Mouse (Mus musculus) kidney, embryonic 14.5 days (tissue): ENCODE measurements around the gene Mcee. TPM values are rescaled to one million over a fixed set of nuclear protein-coding genes. Genes with fewer than 3 reads are reported as not detected.

ENCODE experiments used
- ATAC-seq: fragments of 200-750 bp; cut with Nextera tagmentation; 2 replicates; pipeline ENCODE4 v1.8.0; 2017; ENCODE audit warnings: moderate number of reproducible peaks, mild to moderate bottlenecking, moderate TSS enrichment, moderate library complexity; ENCODE audit not compliant: low FRiP score, low TSS enrichment
- H3K27ac ChIP-seq: fragments of 300-500 bp; sonication (generic); 2 replicates; pipeline ENCODE4 v1.5.1; 2014; ENCODE audit warnings: low read depth, mild to moderate bottlenecking, low read length, moderate library complexity, mixed read lengths
- H3K27me3 ChIP-seq: fragments of 300-500 bp; sonication (generic); 2 replicates; pipeline ENCODE4 v1.6.1; 2014; ENCODE audit warnings: mild to moderate bottlenecking, low read length; ENCODE audit not compliant: control insufficient read depth, insufficient read depth
- H3K36me3 ChIP-seq: fragments of 300-500 bp; sonication (generic); 2 replicates; pipeline ENCODE4 v1.6.1; 2014; ENCODE audit warnings: low read length, mixed read lengths; ENCODE audit not compliant: control insufficient read depth, insufficient read depth
- H3K4me1 ChIP-seq: fragments of 300-500 bp; sonication (generic); 2 replicates; pipeline ENCODE4 v1.6.1; 2014; ENCODE audit warnings: low read length, mixed read lengths; ENCODE audit not compliant: control insufficient read depth, insufficient read depth
- H3K4me2 ChIP-seq: fragments of 300-500 bp; sonication (generic); replicated peaks from 2 replicates; pipeline ENCODE4 v1.6.1; 2014; ENCODE audit warnings: low read depth, mild to moderate bottlenecking, low read length
- H3K4me3 ChIP-seq: fragments of 300-500 bp; sonication (generic); 2 replicates; pipeline ENCODE4 v1.5.1; 2014; ENCODE audit warnings: mild to moderate bottlenecking, low read length
- H3K9ac ChIP-seq: fragments of 300-500 bp; sonication (generic); 2 replicates; pipeline ENCODE4 v1.6.1; 2014; ENCODE audit warnings: low read depth, mild to moderate bottlenecking, low read length, moderate library complexity
- H3K9me3 ChIP-seq: fragments of 300-500 bp; sonication (generic); 2 replicates; pipeline ENCODE4 v1.6.1; 2016; ENCODE audit warnings: low read length; ENCODE audit not compliant: control insufficient read depth
- WGBS: fragments of 180-500 bp; shearing (Covaris S2); extraction: QIAGEN DNeasy Blood & Tissue Kit; methylation state at CpG from one replicate; pipeline ENCODE4 v1.1.7; 2014; 5-methylcytosine and 5-hydroxymethylcytosine counted together
- polyA plus RNA-seq: library from polyadenylated mRNA; unstranded; fragments of >200 nt; fragmentation: Nextera tagmentation; extraction: Ambion mirVana; gene quantifications from 2 replicates; pipeline ENCODE4 v1.2.1, GENCODE M21; 2014

Gene Mcee
- 74.4 and 88.9 TPM in 2 replicates for polyA plus RNA-seq

DNA sequence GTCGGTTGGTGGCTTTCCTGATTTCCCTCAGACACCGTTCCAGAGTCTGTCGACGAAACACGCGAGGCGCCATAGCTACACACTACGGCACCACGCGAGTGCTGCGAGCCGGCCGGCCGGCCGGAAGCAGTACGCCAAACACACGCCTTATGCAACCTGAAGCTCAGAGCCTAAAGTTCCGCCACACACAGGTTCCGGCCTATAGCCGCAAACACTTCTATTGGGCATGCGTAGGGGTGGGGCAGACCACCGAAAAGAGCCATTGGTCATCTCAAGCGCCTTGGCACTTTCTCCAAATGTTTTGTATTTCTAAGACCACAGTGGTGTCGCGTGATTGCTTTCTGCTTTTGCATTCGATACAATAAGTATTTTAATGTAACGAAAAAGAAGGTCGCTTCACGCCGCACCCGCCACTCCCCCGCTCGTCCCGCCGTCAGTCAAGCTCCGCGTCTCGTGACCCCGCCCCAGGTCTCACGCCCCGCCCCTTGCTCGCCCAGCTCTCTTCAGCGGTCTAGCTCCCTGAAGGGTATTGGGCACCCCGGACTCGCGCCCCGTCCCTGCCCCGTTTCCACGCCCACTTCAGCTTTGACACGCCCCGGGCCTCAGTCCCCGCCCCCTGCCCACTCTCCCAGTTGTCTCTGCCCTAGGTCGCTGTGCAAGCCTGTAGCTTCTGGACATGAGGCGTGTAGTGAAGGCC, at the start of gene Mcee, which contains the start of gene Mphosph10:
Gene Mcee (plus strand): TSS at position 486 of the 697 bp plus-strand sequence.
Gene Mphosph10 (minus strand): TSS at position 147 of the 697 bp plus-strand sequence.
- Histone ChIP-seq H3K4me2 (peak within 1 kb of the TSS; percentile 77), H3K9me3 (no peaks in the 10 kb centered on the region), H3K4me1 (no peaks in the 10 kb centered on the region), H3K27ac (peak within 1 kb of the TSS; percentile 71; the same call in 1 of the 2 replicates), H3K27me3 (no peaks in the 10 kb centered on the region), H3K4me3 (peak within 1 kb of the TSS; percentile 59), H3K36me3 (peaks cover 24% of the 10 kb centered on the region), H3K9ac (peak within 1 kb of the TSS; percentile 81)
- WGBS, result under 1% methylated on average over 52 of the region's 54 CpGs
- peak; percentile 99 for ATAC-seq

DNA sequence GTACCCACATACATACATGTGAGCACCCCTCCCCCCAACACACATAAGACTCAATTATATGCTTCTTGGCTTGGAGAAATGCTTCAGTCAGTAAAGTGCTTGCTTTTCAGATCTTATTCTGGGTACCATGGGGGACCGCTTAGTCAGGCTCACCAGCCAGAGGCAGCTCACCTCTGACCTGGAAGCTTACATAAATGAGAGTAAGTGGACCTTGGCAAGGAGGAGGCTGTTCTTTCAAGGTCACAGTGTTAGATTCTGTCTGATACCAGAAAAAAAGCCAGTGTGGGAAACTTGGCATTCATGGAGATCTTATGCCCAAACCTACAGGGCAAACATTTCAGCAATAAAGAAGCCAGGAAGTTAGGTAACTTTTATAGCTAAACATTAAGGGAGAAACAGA, 44.6 kb upstream of the Mcee start:
- no peak for ATAC-seq
- H3K27me3 ChIP-seq, result no peaks in the 10 kb centered on the region
- 88% methylated on average over 1 of the region's 1 CpGs for WGBS
- H3K9ac ChIP-seq, result no peak overlapping the region
- no peak overlapping the region for H3K4me3 ChIP-seq
- H3K36me3 ChIP-seq, result peaks cover 34% of the 10 kb centered on the region; the same call in 1 of the 2 replicates
- no peaks in the 10 kb centered on the region for H3K4me1 ChIP-seq
- no peak overlapping the region for H3K4me2 ChIP-seq
- no peaks in the 10 kb centered on the region for H3K9me3 ChIP-seq
- no peak overlapping the region for H3K27ac ChIP-seq

DNA sequence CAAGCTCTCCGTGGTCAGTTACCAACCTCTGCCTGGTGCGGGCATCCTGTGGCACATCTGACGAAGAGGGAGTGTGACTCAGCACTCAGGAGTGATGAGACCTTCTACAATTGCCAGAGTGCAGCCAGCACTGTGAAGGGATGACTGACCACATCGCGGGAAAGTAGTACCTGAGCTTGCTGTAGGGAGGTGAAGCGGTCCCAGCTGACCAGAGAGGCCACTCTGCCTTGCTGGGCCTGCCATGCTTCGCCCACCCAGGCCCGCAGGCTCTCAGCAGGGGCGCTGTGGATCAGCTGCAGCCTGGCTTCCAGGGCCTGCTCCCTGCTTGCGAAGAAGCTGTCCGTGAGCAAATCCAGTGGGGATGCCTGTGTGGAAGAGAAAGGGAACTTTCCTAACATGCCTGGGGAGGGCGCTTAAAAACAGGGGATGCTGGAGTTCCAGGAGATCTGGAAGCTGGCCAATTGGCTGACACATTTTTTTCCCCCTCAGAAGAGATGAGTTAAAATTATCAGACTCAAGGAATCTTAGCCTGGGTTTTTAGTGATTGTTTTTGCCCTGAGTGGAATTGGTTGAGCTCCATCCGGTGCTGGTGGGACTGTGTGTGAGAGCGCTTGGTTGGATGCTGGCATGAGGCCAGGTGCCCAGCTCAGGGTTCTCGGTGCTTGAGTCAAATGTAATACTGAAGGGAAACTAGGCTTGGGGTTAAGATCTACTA, 43.1 kb upstream of the Mcee start:
- Histone ChIP-seq H3K27me3 (no peaks in the 10 kb centered on the region), H3K9ac (no peak overlapping the region), H3K4me3 (no peak overlapping the region), H3K4me1 (no peaks in the 10 kb centered on the region), H3K27ac (no peak overlapping the region), H3K4me2 (no peak overlapping the region), H3K36me3 (peaks cover 39% of the 10 kb centered on the region; the same call in 1 of the 2 replicates), H3K9me3 (no peaks in the 10 kb centered on the region)
- 89% methylated on average over 15 of the region's 15 CpGs for WGBS
- ATAC-seq, result no peak

DNA sequence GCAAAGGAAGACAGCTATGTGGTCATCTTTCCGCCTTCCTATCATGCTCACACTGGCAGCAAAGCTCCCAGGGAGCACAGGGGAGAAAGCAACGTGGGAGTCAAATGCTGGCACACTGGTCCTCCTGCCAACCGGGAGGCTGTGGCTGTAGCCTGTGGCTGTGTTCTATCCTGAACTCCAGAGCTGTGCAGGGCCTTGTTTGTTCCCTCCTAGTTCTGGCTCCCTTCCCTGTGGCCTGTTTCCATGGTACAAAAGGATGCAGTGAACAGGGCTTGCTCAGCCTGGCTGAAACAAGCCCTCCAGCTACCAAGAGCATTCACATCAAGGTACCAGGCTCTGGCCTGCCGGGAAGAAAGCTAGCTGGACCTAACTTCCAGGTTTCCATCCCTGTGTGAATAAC, 41.3 kb upstream of the Mcee start:
- no peak overlapping the region for H3K9ac ChIP-seq
- H3K27ac ChIP-seq, result no peak overlapping the region
- no peaks in the 10 kb centered on the region for H3K4me1 ChIP-seq
- H3K4me3 ChIP-seq, result no peak overlapping the region
- no peaks in the 10 kb centered on the region for H3K27me3 ChIP-seq
- H3K9me3 ChIP-seq, result no peaks in the 10 kb centered on the region
- WGBS, result 90% methylated on average over 4 of the region's 4 CpGs
- ATAC-seq, result no peak
- H3K36me3 ChIP-seq, result peaks cover 36% of the 10 kb centered on the region; the same call in 1 of the 2 replicates
- no peak overlapping the region for H3K4me2 ChIP-seq

DNA sequence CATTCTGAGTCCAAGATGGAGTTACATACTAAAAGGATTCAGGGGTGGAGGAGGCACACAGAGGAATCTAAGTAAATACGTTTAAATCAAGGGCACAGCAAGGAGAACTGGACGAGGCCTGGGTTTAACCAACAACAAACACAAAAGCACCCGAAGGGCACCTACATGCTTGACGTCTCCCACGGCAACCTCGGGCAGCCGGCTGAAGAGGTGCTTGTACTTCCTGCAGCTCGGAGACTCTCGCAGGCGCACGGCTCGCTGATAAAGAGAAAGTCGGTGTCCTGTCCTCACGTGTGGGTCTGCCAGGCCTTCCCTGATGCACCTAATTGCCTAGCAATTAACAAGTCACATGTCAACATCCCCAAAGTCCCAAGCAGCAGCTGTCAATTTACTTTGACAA, 38.2 kb upstream of the Mcee start:
- Histone ChIP-seq H3K4me3 (no peak overlapping the region), H3K36me3 (peaks cover 42% of the 10 kb centered on the region; the same call in 1 of the 2 replicates), H3K9ac (no peak overlapping the region), H3K4me1 (no peaks in the 10 kb centered on the region), H3K9me3 (no peaks in the 10 kb centered on the region), H3K4me2 (no peak overlapping the region), H3K27ac (no peak overlapping the region), H3K27me3 (no peaks in the 10 kb centered on the region)
- 82% methylated on average over 14 of the region's 14 CpGs for WGBS
- ATAC-seq, result no peak

DNA sequence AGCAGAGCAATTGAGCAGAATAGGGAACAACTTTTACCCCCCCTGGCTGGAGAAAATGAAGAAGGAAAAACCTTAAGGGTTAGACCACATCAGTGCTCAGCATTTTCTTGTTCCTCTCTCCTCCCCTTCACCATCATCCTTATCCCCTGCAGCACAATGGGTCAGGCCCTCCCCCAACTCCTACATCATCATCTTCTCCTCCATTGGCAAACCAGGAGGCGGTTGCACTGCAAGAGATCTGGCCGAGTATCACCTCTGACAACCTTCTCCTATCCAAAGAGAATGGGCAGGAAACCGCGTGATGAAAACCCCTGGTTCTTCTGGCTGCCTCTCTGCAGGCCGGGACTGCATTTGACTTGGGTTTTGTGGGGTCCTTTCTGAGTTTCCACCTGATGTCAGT, 35.7 kb upstream of the Mcee start:
- 93% methylated on average over 5 of the region's 5 CpGs for WGBS
- H3K9me3 ChIP-seq, result no peaks in the 10 kb centered on the region
- no peak for ATAC-seq
- H3K36me3 ChIP-seq, result peaks cover 47% of the 10 kb centered on the region
- no peak overlapping the region for H3K4me2 ChIP-seq
- no peaks in the 10 kb centered on the region for H3K27me3 ChIP-seq
- H3K9ac ChIP-seq, result no peak overlapping the region
- H3K27ac ChIP-seq, result no peak overlapping the region
- no peaks in the 10 kb centered on the region for H3K4me1 ChIP-seq
- H3K4me3 ChIP-seq, result no peak overlapping the region

DNA sequence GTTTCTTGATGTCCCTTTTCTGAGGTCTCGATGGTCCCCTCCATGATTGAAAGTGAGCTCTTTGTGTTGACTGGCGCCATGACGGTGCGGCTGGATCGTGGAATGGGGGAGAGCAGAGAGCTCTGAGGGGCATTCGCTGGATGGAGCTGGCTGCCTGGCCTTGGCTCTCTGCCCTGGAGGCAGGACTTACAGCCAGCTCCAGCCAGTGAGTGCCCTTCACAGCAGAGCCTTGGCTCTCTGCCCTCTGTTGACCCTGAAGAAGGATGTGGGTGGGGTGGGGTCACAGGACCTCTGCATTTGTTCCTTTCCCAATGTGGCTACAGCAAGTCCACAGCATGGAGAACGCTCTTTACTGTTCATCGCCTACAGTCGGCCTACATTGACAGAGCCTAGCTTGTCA, 35.0 kb upstream of the Mcee start:
- 96% methylated on average over 9 of the region's 9 CpGs for WGBS
- Histone ChIP-seq H3K9ac (no peak overlapping the region), H3K27ac (no peak overlapping the region), H3K4me3 (no peak overlapping the region), H3K4me1 (no peaks in the 10 kb centered on the region), H3K27me3 (no peaks in the 10 kb centered on the region), H3K9me3 (no peaks in the 10 kb centered on the region), H3K4me2 (no peak overlapping the region), H3K36me3 (peaks cover 55% of the 10 kb centered on the region)
- ATAC-seq, result no peak

DNA sequence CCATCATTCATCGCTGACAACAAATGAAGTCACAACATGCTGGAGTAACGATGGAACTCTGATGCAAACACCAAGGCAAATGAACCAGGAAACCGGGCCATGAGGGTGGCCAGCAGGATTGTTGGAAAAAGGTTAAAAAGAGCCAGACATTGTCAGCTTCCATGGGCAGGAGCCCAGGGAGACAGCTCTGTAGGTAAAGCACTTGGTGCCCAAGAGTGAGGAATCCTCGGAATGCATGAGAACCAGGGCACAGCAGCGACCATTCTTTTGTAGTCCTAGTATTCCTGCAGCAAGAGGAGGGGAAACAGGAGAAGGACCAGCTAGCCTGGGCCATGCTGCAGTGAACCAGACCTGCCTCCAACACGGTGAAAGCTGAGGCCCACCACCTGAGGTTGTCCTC, 33.7 kb upstream of the Mcee start:
- Histone ChIP-seq H3K4me2 (no peak overlapping the region), H3K27ac (no peak overlapping the region), H3K4me1 (no peaks in the 10 kb centered on the region), H3K27me3 (no peaks in the 10 kb centered on the region), H3K36me3 (peaks cover 58% of the 10 kb centered on the region), H3K9me3 (no peaks in the 10 kb centered on the region), H3K4me3 (no peak overlapping the region), H3K9ac (no peak overlapping the region)
- no peak for ATAC-seq
- 84% methylated on average over 6 of the region's 6 CpGs for WGBS

DNA sequence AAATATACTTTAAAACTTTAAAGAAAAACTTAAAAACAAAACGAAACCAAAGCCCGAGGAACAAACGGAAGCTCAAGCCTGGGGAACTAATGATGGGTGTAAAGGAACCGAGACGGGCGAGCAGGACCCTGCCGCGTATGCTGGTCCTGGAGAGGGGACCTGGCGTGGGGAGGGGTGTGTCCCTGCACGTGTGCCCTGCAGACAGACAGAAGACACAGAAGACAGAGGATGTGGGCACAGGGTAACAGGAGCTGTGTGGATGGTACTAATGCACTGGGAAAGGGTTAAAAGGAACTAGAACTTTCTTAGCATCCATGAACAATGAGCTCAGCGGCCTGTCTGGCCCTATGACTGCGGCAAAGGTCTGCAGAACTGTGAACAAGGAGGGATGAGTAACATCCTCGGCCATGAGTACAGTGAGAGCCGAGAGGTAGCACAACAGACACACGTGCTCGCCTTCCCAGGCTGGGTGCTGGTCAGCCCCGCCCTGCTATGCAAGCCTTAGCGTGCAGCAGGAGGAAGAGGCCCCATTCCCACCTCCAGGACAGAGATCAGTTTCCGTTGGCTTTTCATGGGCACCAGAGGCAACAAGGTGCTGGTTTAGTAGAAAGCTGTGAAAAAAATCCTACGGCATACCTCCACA, 32.3 kb upstream of the Mcee start:
- Histone ChIP-seq H3K9ac (no peak overlapping the region), H3K27ac (no peak overlapping the region), H3K9me3 (no peaks in the 10 kb centered on the region), H3K36me3 (peaks cover 69% of the 10 kb centered on the region), H3K4me1 (no peaks in the 10 kb centered on the region), H3K4me2 (no peak overlapping the region), H3K27me3 (no peaks in the 10 kb centered on the region), H3K4me3 (no peak overlapping the region)
- WGBS, result 92% methylated on average over 20 of the region's 20 CpGs
- ATAC-seq, result no peak
